Mouse (Mus musculus): ENCODE measurements around the gene Prx. TPM values are rescaled to one million over a fixed set of nuclear protein-coding genes. Genes with fewer than 3 reads are reported as not detected.

The Prx gene
- total RNA-seq, 2 experiments from 2014 or later, result 0.47 to 0.50 TPM

DNA sequence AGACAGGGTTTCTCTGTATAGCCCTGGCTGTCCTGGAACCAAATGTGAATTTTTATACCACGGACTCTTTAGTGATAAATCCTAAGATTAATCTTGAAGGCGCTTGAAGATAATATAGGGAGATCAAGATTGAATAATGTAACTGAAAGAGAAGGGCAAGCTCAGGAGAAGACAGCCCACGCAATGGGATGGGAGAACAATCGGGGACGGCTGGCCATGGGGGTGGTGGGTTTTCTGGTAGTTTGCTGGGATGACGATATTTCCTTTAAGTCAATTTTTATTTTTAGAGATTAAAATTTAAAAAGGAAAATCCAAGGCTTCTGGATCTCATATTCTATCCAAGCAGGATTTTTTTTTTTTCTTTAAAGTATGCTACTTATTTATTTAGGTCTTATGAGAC is 43.9 kb downstream of the Prx start:
- intact Hi-C loops (cut with DNase I), result no loop called here
- H3K4me3 ChIP-seq, result peak overlapping the region; percentile 73
- H3K27ac ChIP-seq, result peak overlapping the region; percentile 97
- no peak for DNase-seq (ENCODE audit: extremely low spot score in 1 of 2, low spot score in 2 of 2)
- no peak for TF ChIP-seq CTCF (IDR thresholded peaks at IDR 0.05)

DNA sequence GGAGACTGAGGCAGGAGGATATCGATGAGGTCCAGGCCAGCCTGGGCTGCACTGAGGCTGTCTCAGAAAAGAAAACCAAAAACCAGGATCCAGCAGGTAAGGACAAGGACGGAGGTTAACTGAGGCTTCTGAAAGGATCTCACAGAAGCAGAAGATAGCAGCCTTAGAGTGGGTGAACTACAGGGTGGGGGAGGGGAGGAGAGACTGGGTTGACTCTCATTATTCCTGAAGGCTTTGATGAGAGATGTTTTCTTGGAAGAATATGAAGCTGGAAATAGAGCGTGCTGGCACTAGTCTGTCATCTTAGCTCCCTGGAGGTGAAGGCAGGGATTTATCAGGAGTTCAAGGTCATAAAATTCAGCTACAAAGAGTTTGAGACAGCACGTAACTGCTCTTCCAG is 44.7 kb downstream of the Prx start:
- DNase-seq (ENCODE audit: extremely low spot score in 1 of 2, low spot score in 2 of 2), result no peak
- Histone ChIP-seq H3K4me3 (no peak overlapping the region), H3K27ac (peak overlapping the region; percentile 97)
- no peak for TF ChIP-seq CTCF (IDR thresholded peaks at IDR 0.05)
- intact Hi-C loops (cut with DNase I), result no loop called here

DNA sequence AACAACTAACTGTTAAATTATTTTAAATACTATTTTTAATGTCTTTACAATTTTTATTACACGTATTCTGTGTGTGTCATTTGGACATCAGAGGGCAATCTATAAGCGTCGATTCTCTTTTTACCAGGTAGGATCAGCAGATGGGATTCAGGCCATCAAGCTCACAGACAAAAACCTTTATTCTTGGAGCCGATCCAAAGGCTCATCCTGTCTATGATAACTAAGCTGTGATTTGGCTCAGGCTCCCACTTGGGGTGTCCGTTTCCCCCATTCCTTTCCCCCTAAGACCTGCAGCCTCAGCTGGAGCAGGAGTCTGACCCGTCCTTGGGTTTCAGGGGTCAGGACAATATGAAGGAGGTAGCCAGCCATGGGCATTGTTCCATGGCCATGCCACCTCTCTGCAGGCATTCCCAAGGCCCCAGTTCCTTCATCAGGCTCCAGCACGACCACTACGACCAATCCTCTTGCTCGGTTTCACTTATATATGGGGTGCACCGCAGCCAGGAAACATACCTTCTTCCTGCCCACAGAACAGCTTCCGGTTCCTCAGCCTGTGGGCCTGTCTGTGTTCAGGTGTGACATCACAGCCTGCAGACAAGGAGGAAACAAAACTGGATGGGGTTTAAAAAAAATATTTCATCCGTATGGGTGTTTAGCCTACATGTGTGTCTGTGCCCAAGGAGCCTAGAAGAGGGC is 45.7 kb downstream of the Prx start:
- intact Hi-C loops (cut with DNase I), result no loop called here
- no peak for TF ChIP-seq CTCF (IDR thresholded peaks at IDR 0.05)

DNA sequence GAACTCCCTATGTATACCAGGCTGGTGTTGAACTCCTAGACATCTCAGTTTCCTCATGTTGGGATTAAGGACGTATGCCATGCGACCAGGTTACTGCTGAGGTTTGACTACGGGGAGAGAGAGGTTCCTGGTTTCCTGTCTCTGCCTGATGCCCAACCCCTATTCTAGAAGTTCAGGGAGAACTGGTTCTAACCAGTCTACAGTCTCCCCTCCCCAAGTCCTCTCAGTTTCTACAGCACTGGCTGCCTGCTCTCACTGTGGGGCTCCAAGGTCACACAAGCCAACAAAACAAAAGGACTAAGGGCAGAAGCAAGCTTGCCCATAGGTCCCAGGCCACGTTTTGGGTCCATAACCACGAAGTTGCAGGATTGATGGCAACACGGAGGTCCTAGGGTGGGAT is 50.5 kb downstream of the Prx start:
- Histone ChIP-seq H3K27ac (no peak overlapping the region), H3K4me3 (no peak overlapping the region)
- no peak for DNase-seq (ENCODE audit: extremely low spot score in 1 of 2, low spot score in 2 of 2)
- intact Hi-C loops (cut with DNase I), result no loop called here
- TF ChIP-seq CTCF (IDR thresholded peaks at IDR 0.05), result no peak

More for the DNA sequence above, 45.7 kb downstream of the Prx start:
- DNase-seq (ENCODE audit: extremely low spot score in 1 of 2, low spot score in 2 of 2), result no peak
- H3K4me3 ChIP-seq, result no peak overlapping the region
- peak overlapping the region; percentile 29 for H3K27ac ChIP-seq

DNA sequence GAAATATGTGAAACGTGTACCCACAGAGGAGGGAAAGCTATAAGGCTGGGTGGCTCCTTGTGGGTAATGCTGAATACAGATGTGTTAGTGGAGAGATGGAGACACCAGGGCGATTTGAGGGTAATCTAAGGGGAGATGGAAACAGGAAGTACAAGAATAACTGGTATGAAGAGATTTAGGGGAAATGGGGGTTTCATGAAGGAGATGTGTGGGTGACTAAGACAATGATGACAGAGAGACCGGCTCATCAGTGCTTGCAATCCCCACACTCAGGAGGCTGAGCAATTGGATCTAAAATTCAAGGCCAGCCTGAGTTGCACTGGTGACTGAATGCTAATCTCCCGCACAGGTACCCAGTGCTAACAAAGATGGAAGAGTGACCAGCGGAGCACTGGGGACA is 52.9 kb downstream of the Prx start:
- intact Hi-C loops (cut with DNase I), result no loop called here
- H3K27ac ChIP-seq, result peak overlapping the region; percentile 85
- H3K4me3 ChIP-seq, result peak overlapping the region; percentile 83
- DNase-seq (ENCODE audit: extremely low spot score in 1 of 2, low spot score in 2 of 2), result no peak
- no peak for TF ChIP-seq CTCF (IDR thresholded peaks at IDR 0.05)

DNA sequence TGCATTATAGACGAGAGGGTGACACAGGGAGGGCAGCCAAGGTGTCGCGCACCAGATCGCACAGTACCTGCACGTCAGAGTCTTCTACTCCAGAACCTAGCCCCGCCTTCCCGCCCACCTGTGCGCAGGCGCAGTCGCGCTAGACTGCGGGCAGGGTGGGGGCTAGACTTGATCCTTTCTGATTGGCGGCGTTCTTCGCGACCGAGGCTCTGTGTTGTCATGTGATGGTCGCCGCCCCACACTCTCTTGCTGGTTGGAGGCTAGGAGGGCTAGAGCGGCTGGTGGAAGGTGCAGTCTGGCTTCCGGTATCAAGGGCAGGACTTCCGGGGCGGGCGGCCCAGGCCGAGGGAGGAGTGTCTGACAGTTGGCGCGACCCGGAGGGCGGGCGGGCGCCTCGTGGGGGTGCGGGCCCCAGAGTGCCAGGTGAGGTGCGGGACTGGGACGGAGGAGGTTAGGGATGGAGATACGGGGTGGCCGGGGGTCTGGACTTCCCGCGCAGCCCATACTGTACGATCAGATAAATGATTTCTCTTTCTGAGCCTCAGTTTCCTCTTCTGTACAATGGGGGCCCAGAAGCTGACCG is 53.9 kb downstream of the Prx start, which contains the start of the genes Pld3 and 2310022A10Rik:
TSS of gene Pld3 (minus strand) at position 288 of the 583 bp plus-strand sequence.
TSS of gene 2310022A10Rik (plus strand) at position 303 of the 583 bp plus-strand sequence.
- H3K4me3 ChIP-seq, result peak within 1 kb of the TSS; percentile 83
- H3K27ac ChIP-seq, result peak within 1 kb of the TSS; percentile 85
- DNase-seq (ENCODE audit: extremely low spot score in 1 of 2, low spot score in 2 of 2), result peak; percentile 97
- intact Hi-C loops (cut with DNase I), result no loop called here
- TF ChIP-seq CTCF (IDR thresholded peaks at IDR 0.05), result no peak

DNA sequence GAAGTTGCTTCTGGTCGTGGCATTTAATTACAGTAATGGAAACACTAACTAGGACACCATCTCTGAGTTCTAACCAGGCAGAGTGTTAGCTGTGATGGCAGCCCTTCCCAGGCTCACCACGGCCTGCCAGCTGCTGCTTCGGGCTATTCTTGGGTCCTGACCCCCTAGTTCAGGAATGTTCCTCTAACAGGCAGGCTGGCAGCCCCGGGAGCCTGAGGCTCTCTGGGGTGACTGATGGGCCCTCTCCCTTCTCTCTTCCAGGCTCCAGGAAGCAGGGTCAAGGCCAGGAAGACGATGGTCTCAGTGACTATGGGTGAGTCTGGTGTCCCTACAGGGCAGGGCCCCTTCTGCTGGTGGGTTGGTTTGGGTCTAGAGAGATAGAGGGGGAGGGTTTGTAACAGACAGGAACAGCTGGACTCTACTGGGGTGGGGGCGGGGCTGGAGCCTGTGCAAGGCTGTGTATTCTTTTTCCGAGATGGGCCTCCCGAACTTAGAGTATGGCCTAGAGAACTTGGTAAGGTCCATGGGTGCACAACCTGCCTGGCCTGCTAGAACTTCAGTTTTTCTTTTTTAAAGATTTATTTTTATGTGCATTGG is 61.3 kb downstream of the Prx start:
- intact Hi-C loops (cut with DNase I), result no loop called here
- no peak for TF ChIP-seq CTCF (IDR thresholded peaks at IDR 0.05)
- Histone ChIP-seq H3K27ac (no peak overlapping the region), H3K4me3 (no peak overlapping the region)
- no peak for DNase-seq (ENCODE audit: extremely low spot score in 1 of 2, low spot score in 2 of 2)

DNA sequence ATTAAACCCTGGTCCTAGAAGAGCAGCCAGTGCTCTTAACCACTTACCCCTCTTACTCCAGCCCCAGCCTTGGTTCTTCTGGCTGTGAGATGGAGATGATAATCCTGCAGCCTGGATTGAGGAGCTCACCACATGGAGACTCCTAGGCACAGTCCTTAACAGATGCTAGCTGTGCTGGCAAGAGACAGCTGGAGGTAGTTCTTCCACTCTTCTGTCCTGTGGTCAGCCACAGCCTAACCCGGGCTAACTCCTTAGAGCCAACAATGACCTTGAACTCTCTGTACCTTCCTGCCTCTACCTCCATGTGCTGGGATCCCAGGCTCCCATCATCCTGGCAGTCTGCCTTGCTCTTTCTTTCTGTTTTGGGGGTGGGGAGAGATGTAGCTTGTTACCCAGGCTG is 61.9 kb downstream of the Prx start:
- no peak for TF ChIP-seq CTCF (IDR thresholded peaks at IDR 0.05)
- DNase-seq (ENCODE audit: extremely low spot score in 1 of 2, low spot score in 2 of 2), result no peak
- Histone ChIP-seq H3K4me3 (no peak overlapping the region), H3K27ac (no peak overlapping the region)
- intact Hi-C loops (cut with DNase I), result no loop called here

Other genes with a start within 250 kb of the Prx start
- 100 to 1,000 TPM; 117 to 135 TPM for gene Numbl, start 240.9 kb upstream of the Prx start, total RNA-seq (2021)
- 10 to 100 TPM; 48.1 to 51.2 TPM for gene Ltbp4, start 161.6 kb upstream of the Prx start, total RNA-seq (2021)
- 10 to 100 TPM; 23.2 to 40.3 TPM for gene Shkbp1, start 143.3 kb upstream of the Prx start, total RNA-seq (2021)
- gene Gm20479, start 141.9 kb upstream of the Prx start, total RNA-seq (2021), result not detected
- 100 to 1,000 TPM; 153 to 162 TPM for gene Sptbn4, start 51.6 kb upstream of the Prx start, total RNA-seq (2021)
- 10 to 100 TPM; 18.1 to 18.3 TPM for gene Blvrb, start 51.3 kb upstream of the Prx start, total RNA-seq (2021)
- 1 to 10 TPM; 3.3 TPM for gene Sertad3, start 25.6 kb upstream of the Prx start, total RNA-seq (2021)
- gene Sertad1, start 12.4 kb upstream of the Prx start, total RNA-seq (2021), result 10 to 100 TPM; 18.8 to 21.7 TPM
- gene Hipk4, start 23.9 kb downstream of the Prx start, total RNA-seq (2021), result under 1 TPM in 1 of 2 experiments, not detected in 1; 0.16 TPM
- gene Pld3, start 53.9 kb downstream of the Prx start, total RNA-seq (2021), result 100 to 1,000 TPM; 746 to 788 TPM
- gene 2310022A10Rik, start 53.9 kb downstream of the Prx start, total RNA-seq (2021), result 10 to 100 TPM; 25.9 to 27.1 TPM
- gene Akt2, start 92.2 kb downstream of the Prx start, total RNA-seq (2021), result 100 to 1,000 TPM; 115 to 116 TPM
- gene Ttc9b, start 154.6 kb downstream of the Prx start, total RNA-seq (2021), result 100 to 1,000 TPM in 1 of 2 experiments, 10 to 100 TPM in 1; 99.1 to 101 TPM
- 100 to 1,000 TPM; 202 to 214 TPM for gene Map3k10, start 175.3 kb downstream of the Prx start, total RNA-seq (2021)
- gene Zfp607b, start 190.0 kb downstream of the Prx start, total RNA-seq (2021), result 10 to 100 TPM; 11.8 to 11.9 TPM
- 10 to 100 TPM; 31.9 to 35.0 TPM for gene Zfp60, start 232.1 kb downstream of the Prx start, total RNA-seq (2021)

Data from left cerebral cortex, adult 2 months (tissue).